Mouse (Mus musculus): ENCODE data around the gene Rasgrf2. TPM values are rescaled to one million over a fixed set of nuclear protein-coding genes. Genes with fewer than 3 reads are reported as not detected.

Gene Rasgrf2
- polyA plus RNA-seq, 1 experiment from 2014 or later, result 0.14 TPM

DNA sequence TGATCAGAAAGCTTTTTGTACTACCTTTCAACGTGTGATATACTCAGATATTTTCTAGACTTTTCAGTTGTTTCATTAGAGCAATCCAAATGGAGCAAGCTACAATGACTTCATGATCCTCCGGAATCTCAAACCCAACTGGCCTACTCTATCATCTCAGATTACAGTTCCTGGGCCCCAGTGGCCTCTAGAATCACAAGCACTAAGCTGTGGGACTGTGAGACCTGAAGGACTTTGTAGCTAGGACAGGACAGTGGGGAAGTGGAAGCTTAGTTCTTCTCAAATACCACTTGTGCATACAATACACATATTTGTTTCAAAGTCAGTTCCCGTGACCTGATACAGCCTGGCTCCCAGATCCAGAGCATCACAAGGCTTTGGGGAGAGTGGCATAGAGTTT lies 253.5 kb downstream of the Rasgrf2 start:
- Histone ChIP-seq H3K4me1 (ENCODE audit: control insufficient read depth, insufficient read depth, low read length) (peaks cover 19% of the 10 kb centered on the region), H3K27ac (replicated peaks; ENCODE audit: low read depth, low read length) (no peak overlapping the region), H3K27me3 (replicated peaks; ENCODE audit: control insufficient read depth, insufficient read depth, low read length) (no peaks in the 10 kb centered on the region), H3K36me3 (ENCODE audit: control insufficient read depth, insufficient read depth, low read length) (no peaks in the 10 kb centered on the region), H3K4me2 (ENCODE audit: low read depth, low read length) (no peak overlapping the region), H3K4me3 (ENCODE audit: low read depth, low read length) (no peak overlapping the region), H3K9ac (ENCODE audit: low read depth, low read length) (no peak overlapping the region), H3K9me3 (ENCODE audit: control insufficient read depth, low read length) (no peaks in the 10 kb centered on the region)
- DNase-seq (ENCODE audit: low spot score), result no peak
- ATAC-seq (ENCODE audit: low read depth), result no peak
- WGBS, result 74% methylated on average over 3 of the region's 3 CpGs

DNA sequence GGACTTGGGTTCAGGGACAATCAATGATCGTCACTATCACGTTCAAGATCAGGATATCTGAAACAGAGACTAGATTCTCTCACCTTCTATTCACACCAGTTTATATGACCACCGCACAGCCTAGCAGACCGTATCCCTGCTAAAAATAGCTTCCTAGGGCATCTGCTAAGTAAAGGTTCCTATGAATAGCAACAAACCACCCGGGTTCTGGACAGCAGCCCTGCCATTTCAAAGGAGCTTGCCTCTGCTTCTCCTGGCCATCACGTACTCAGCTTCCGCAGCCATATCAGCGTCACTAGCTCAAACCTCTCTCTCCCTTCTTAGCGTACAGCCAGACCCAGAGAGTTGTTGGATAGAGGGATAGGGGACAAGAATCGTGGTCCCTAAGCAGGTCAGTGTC lies 254.1 kb downstream of the Rasgrf2 start:
- Histone ChIP-seq H3K36me3 (ENCODE audit: control insufficient read depth, insufficient read depth, low read length) (no peaks in the 10 kb centered on the region), H3K4me2 (ENCODE audit: low read depth, low read length) (no peak overlapping the region), H3K27ac (replicated peaks; ENCODE audit: low read depth, low read length) (no peak overlapping the region), H3K9me3 (ENCODE audit: control insufficient read depth, low read length) (no peaks in the 10 kb centered on the region), H3K9ac (ENCODE audit: low read depth, low read length) (no peak overlapping the region), H3K4me1 (ENCODE audit: control insufficient read depth, insufficient read depth, low read length) (peaks cover 19% of the 10 kb centered on the region), H3K27me3 (replicated peaks; ENCODE audit: control insufficient read depth, insufficient read depth, low read length) (no peaks in the 10 kb centered on the region), H3K4me3 (ENCODE audit: low read depth, low read length) (no peak overlapping the region)
- WGBS, result 78% methylated on average over 10 of the region's 10 CpGs
- ATAC-seq (ENCODE audit: low read depth) (no peak), DNase-seq (ENCODE audit: low spot score) (peak; percentile 8)

DNA sequence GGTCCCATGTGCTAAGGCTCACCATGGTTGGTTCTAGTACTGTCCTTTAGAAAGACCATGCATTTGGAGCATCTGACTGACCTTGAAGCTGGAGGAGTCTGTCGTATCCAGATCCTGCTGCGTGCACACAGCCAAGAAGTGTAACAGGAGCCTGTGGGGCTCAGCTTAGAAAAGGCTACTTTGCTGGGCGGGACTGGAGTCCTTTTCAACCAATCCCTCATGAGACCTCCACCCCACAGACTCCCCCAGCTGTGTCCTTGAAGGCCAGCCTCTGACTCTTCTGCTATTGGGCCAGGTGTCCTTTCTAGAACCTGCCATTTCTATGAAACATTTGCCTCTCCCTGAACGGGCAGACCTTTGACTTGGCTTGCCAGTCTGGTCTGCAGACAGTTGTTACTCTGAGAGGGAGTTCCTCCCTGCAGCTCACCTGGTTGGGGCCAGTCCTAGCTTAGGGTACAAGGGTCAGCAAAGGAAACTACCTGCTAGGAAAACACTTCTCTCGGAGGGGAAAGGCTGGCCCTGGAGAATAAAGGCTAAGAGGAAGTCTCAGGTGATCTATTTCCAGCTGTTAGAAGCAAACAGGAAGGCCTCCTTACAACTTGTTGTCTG lies 254.6 kb downstream of the Rasgrf2 start, which contains the start of gene Ckmt2:
Gene Ckmt2 (minus strand): TSS at position 145 of the 609 bp plus-strand sequence.
- DNase-seq (ENCODE audit: low spot score), result peak; percentile 12
- no peak within 1 kb of the TSS for H3K27ac ChIP-seq (replicated peaks; ENCODE audit: low read depth, low read length)
- H3K9ac ChIP-seq (ENCODE audit: low read depth, low read length), result no peak within 1 kb of the TSS
- H3K27me3 ChIP-seq (replicated peaks; ENCODE audit: control insufficient read depth, insufficient read depth, low read length), result no peaks in the 10 kb centered on the region
- WGBS, result 64% methylated on average over 5 of the region's 5 CpGs
- no peaks in the 10 kb centered on the region for H3K36me3 ChIP-seq (ENCODE audit: control insufficient read depth, insufficient read depth, low read length)
- 0 out of 2 replicates have a peak, but pooled peaks have one; percentile 22 for ATAC-seq (ENCODE audit: low read depth)
- H3K4me2 ChIP-seq (ENCODE audit: low read depth, low read length), result no peak within 1 kb of the TSS
- H3K9me3 ChIP-seq (ENCODE audit: control insufficient read depth, low read length), result no peaks in the 10 kb centered on the region
- H3K4me1 ChIP-seq (ENCODE audit: control insufficient read depth, insufficient read depth, low read length), result peaks cover 19% of the 10 kb centered on the region
- no peak within 1 kb of the TSS for H3K4me3 ChIP-seq (ENCODE audit: low read depth, low read length)

DNA sequence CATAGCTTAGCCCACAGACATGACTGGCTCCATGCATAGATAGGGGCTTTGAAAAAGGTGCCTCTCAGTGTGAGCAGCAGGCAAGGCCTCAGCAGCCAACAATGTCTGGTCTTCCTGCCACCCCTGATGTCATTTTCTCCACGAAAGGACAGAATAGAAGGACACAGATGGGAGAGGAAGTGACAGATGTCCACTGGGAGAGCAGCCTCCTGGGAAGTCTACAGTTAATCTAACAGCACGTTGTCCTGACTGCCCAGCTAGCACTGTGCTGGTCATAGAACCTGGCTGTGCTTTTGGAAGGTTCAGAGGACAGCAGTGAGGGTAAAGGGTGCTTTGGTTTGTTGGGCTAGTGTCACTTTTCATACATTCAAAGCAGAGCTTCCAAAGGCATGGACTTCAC lies 255.9 kb downstream of the Rasgrf2 start:
- ATAC-seq (ENCODE audit: low read depth) (no peak), DNase-seq (ENCODE audit: low spot score) (no peak)
- peak overlapping the region; percentile 46; the same call in 1 of the 2 replicates for H3K27ac ChIP-seq (replicated peaks; ENCODE audit: low read depth, low read length)
- no peak overlapping the region for H3K4me3 ChIP-seq (ENCODE audit: low read depth, low read length)
- no peak overlapping the region for H3K4me2 ChIP-seq (ENCODE audit: low read depth, low read length)
- H3K9me3 ChIP-seq (ENCODE audit: control insufficient read depth, low read length), result no peaks in the 10 kb centered on the region
- H3K4me1 ChIP-seq (ENCODE audit: control insufficient read depth, insufficient read depth, low read length), result peaks cover 19% of the 10 kb centered on the region
- 54% methylated on average over 2 of the region's 2 CpGs for WGBS
- no peaks in the 10 kb centered on the region for H3K27me3 ChIP-seq (replicated peaks; ENCODE audit: control insufficient read depth, insufficient read depth, low read length)
- no peak overlapping the region for H3K9ac ChIP-seq (ENCODE audit: low read depth, low read length)
- no peaks in the 10 kb centered on the region for H3K36me3 ChIP-seq (ENCODE audit: control insufficient read depth, insufficient read depth, low read length)

DNA sequence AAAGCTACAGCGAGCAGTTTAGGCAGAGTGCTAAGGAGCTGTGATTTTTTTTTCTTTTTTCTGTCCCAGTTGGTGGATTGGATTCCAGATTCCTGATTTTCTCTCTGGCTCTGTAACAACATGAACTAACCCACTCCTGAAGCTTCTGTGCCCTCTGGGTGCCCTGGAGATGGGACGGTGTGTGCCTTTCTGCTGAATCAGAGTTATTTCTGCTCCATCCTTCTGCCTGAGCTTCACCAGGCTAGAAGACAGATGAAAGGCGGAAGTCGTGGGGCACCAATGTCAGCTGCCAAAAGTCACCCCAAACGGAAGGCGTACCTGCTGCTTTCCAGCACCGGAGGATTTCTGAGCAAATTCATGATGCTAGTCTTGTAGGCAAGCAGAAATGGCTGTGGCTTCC lies 256.9 kb downstream of the Rasgrf2 start:
- DNase-seq (ENCODE audit: low spot score) (peak; percentile 66), ATAC-seq (ENCODE audit: low read depth) (no peak)
- 46% methylated on average over 7 of the region's 7 CpGs for WGBS
- H3K4me1 ChIP-seq (ENCODE audit: control insufficient read depth, insufficient read depth, low read length), result peaks cover 19% of the 10 kb centered on the region
- no peaks in the 10 kb centered on the region for H3K36me3 ChIP-seq (ENCODE audit: control insufficient read depth, insufficient read depth, low read length)
- H3K4me3 ChIP-seq (ENCODE audit: low read depth, low read length), result no peak overlapping the region
- H3K27ac ChIP-seq (replicated peaks; ENCODE audit: low read depth, low read length), result peak overlapping the region; percentile 78
- H3K4me2 ChIP-seq (ENCODE audit: low read depth, low read length), result peak overlapping the region; percentile 11; the same call in 1 of the 2 replicates
- no peaks in the 10 kb centered on the region for H3K27me3 ChIP-seq (replicated peaks; ENCODE audit: control insufficient read depth, insufficient read depth, low read length)
- H3K9ac ChIP-seq (ENCODE audit: low read depth, low read length), result no peak overlapping the region
- no peaks in the 10 kb centered on the region for H3K9me3 ChIP-seq (ENCODE audit: control insufficient read depth, low read length)

DNA sequence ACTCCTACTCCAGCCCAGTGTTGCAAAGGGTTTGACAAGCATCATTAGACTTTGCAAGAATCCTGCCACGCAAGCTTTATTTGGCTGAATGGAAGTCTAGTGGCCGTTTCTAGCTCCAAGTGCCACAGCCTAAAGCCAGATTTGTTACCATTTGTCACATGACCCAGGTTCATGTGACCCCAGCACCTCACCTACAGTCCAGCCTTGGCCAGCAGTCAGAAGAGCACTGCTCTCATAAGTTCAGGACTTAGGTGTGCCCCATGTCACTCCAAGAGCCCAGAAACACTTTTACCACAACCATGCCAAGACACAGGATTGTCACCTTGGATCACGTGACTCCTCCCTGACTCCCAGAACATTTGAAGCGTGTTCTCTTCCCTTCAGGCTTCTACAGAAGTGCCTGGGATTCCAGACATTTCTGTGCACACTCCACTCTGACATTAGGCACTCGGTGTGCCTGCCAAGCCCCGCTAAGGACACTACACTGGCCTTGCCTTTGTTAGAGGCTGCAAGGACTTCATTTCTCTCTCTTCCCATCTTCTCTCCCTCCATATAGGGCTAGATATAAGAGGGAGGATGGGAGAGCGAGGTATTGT lies 257.6 kb downstream of the Rasgrf2 start:
- WGBS, result 46% methylated on average over 7 of the region's 7 CpGs
- peak; percentile 7 for DNase-seq (ENCODE audit: low spot score)
- H3K36me3 ChIP-seq (ENCODE audit: control insufficient read depth, insufficient read depth, low read length), result no peaks in the 10 kb centered on the region
- peaks cover 19% of the 10 kb centered on the region for H3K4me1 ChIP-seq (ENCODE audit: control insufficient read depth, insufficient read depth, low read length)
- peak overlapping the region; percentile 78 for H3K27ac ChIP-seq (replicated peaks; ENCODE audit: low read depth, low read length)
- H3K9ac ChIP-seq (ENCODE audit: low read depth, low read length), result no peak overlapping the region
- H3K4me3 ChIP-seq (ENCODE audit: low read depth, low read length), result no peak overlapping the region
- no peak; the same call in 1 of the 2 replicates for ATAC-seq (ENCODE audit: low read depth)
- no peaks in the 10 kb centered on the region for H3K27me3 ChIP-seq (replicated peaks; ENCODE audit: control insufficient read depth, insufficient read depth, low read length)
- no peaks in the 10 kb centered on the region for H3K9me3 ChIP-seq (ENCODE audit: control insufficient read depth, low read length)
- no peak overlapping the region for H3K4me2 ChIP-seq (ENCODE audit: low read depth, low read length)

DNA sequence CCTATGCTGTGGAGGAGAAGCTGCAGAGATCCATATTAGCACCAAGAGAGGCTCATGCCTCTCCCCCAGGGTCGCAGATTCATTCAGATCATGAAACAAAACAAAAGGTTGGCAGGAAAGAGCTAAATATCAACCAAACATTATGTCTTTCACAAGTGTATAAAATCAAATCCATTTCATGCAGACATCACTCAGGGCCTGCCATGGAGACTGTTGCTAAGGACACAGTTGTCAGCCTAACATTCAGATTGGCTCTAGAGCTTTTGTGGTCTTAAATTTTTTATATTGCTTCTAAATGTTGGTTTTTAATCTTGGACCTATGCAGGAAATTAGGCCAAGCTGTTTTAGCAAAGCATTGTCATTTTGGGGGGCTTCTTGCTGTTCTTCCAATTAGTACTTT lies 262.9 kb downstream of the Rasgrf2 start:
- ATAC-seq (ENCODE audit: low read depth), result no peak
- Histone ChIP-seq H3K9ac (ENCODE audit: low read depth, low read length) (no peak overlapping the region), H3K27ac (replicated peaks; ENCODE audit: low read depth, low read length) (no peak overlapping the region), H3K4me1 (ENCODE audit: control insufficient read depth, insufficient read depth, low read length) (peaks cover under 1% of the 10 kb centered on the region; the same call in 1 of the 2 replicates), H3K27me3 (replicated peaks; ENCODE audit: control insufficient read depth, insufficient read depth, low read length) (no peaks in the 10 kb centered on the region), H3K4me2 (ENCODE audit: low read depth, low read length) (no peak overlapping the region), H3K36me3 (ENCODE audit: control insufficient read depth, insufficient read depth, low read length) (no peaks in the 10 kb centered on the region), H3K9me3 (ENCODE audit: control insufficient read depth, low read length) (no peaks in the 10 kb centered on the region), H3K4me3 (ENCODE audit: low read depth, low read length) (no peak overlapping the region)
- WGBS, result 93% methylated on average over 1 of the region's 1 CpGs
- no peak for DNase-seq (ENCODE audit: low spot score)

DNA sequence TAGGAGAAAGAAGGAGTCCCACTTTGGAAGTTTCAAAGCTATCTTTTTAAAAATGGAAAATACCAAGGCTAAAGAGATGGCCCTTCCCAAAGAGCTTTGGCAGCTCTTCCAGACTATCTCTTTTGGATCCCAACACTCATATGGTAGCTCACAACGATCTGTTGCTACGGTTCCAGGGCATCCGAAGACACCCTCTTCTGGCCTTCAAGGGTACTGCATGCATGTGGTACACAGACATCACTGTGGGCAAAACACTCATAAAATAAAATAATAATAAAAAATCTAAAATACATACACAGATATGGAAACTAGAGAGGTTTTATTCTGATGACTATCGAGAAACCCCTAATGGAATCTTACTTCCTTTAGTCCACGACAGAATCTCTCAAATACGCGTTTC lies 272.6 kb downstream of the Rasgrf2 start:
- Histone ChIP-seq H3K27ac (replicated peaks; ENCODE audit: low read depth, low read length) (no peak overlapping the region), H3K4me2 (ENCODE audit: low read depth, low read length) (no peak overlapping the region), H3K4me1 (ENCODE audit: control insufficient read depth, insufficient read depth, low read length) (no peaks in the 10 kb centered on the region), H3K4me3 (ENCODE audit: low read depth, low read length) (no peak overlapping the region), H3K9me3 (ENCODE audit: control insufficient read depth, low read length) (no peaks in the 10 kb centered on the region), H3K36me3 (ENCODE audit: control insufficient read depth, insufficient read depth, low read length) (no peaks in the 10 kb centered on the region), H3K9ac (ENCODE audit: low read depth, low read length) (no peak overlapping the region), H3K27me3 (replicated peaks; ENCODE audit: control insufficient read depth, insufficient read depth, low read length) (no peaks in the 10 kb centered on the region)
- ATAC-seq (ENCODE audit: low read depth) (no peak), DNase-seq (ENCODE audit: low spot score) (no peak)
- WGBS, result 77% methylated on average over 7 of the region's 7 CpGs

DNA sequence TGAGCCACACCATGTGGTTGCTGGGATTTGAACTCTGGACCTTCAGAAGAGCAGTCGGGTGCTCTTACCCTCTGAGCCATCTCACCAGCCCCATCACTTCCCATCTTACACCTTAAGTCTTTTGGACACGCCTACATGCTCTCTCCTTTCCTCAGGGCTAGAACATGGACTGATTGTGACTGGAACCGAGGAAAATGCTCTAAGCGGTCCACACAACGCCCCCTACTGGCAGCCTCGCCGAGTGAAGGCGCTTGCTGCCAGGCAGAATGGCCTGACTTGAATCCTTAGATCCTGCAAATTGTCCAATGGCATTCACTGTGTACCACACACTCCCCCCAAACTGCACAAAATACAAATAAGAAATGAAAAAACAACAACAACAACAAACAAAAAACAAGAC lies 274.0 kb downstream of the Rasgrf2 start:
- DNase-seq (ENCODE audit: low spot score) (no peak), ATAC-seq (ENCODE audit: low read depth) (no peak)
- Histone ChIP-seq H3K4me2 (ENCODE audit: low read depth, low read length) (no peak overlapping the region), H3K9me3 (ENCODE audit: control insufficient read depth, low read length) (no peaks in the 10 kb centered on the region), H3K9ac (ENCODE audit: low read depth, low read length) (no peak overlapping the region), H3K4me1 (ENCODE audit: control insufficient read depth, insufficient read depth, low read length) (no peaks in the 10 kb centered on the region), H3K27me3 (replicated peaks; ENCODE audit: control insufficient read depth, insufficient read depth, low read length) (no peaks in the 10 kb centered on the region), H3K4me3 (ENCODE audit: low read depth, low read length) (no peak overlapping the region), H3K36me3 (ENCODE audit: control insufficient read depth, insufficient read depth, low read length) (no peaks in the 10 kb centered on the region), H3K27ac (replicated peaks; ENCODE audit: low read depth, low read length) (no peak overlapping the region)
- WGBS, result 72% methylated on average over 8 of the region's 8 CpGs

All from embryonic facial prominence, embryonic 14.5 days (tissue).